23 mouse cellular contexts compared by ENCODE assay signal in the genomic region with DNA sequence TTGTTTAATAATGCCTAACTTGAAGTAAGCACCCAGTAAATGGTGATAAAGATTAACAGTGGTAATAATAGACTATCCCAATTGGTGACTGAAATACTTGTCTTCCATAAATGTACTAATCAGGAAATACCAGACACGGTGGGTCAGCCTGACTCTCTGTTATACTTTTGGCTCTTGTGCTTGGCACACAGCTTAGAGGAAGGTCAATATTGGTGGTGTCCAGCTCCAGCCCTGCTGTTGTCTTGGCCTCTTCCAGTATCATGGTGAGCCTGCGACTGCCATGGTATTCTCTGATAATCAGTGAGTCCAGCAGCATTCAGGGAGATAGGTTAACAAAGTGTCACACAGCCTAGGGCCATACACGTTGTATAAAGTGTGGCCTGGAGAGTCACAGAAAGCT. TPM values are rescaled to one million over a fixed set of nuclear protein-coding genes. Genes with fewer than 3 reads are reported as not detected.
DNase-seq lines count a peak whose midpoint lies in the region; ATAC-seq and TF ChIP-seq lines count a peak whose summit lies in the region.
"Had no signal": no experiment of that assay in that cellular context is flagged by ENCODE, and none has a peak within 500 bp of the region (broad histone marks: within the 10 kb centered on the region; RNA-seq: fewer than 3 reads in every experiment).

No protein-coding gene starts in this region.

- no peaks in the 10 kb centered on the region for H3K36me3 ChIP-seq in forebrain, embryonic 12.5 days (replicated peaks)
- H3K36me3 ChIP-seq: embryonic facial prominence, embryonic 15.5 days; forebrain, embryonic 10.5 days; forebrain, embryonic 15.5 days; hindbrain, embryonic 10.5 days; intestine, embryonic 15.5 days had no signal

- intact Hi-C loops in left cerebral cortex, adult 2 months (cut with DNase I), result no loop called here

- 0 out of 2 replicates have a peak, but pooled peaks have one; percentile 37 for ATAC-seq in megakaryocyte-erythroid progenitor cell, adult 5-6 weeks (replicated peaks; ENCODE audit: low FRiP score, low TSS enrichment, poor library complexity, severe bottlenecking)
- ATAC-seq in megakaryocyte progenitor cell, adult 5-6 weeks (replicated peaks; ENCODE audit: poor library complexity), result no peak
- no peak for ATAC-seq in forebrain, embryonic 12.5 days (ENCODE audit: low FRiP score)
- ATAC-seq: activated CD4-positive, CD25-positive, alpha-beta regulatory T cell, adult 4 months; forebrain, embryonic 15.5 days; intestine, embryonic 15.5 days had no signal

- H3K9ac ChIP-seq in forebrain, embryonic 12.5 days, result no peak overlapping the region
- H3K9ac ChIP-seq: embryonic facial prominence, embryonic 15.5 days; forebrain, embryonic 15.5 days; hindbrain, embryonic 14.5 days; intestine, embryonic 15.5 days had no signal

- TF ChIP-seq CTCF in left cerebral cortex, adult 2 months (IDR thresholded peaks at IDR 0.05), result no peak
- TF ChIP-seq CTCF in cerebellum, adult 2 months (IDR thresholded peaks at IDR 0.05; ENCODE audit: borderline replicate concordance, insufficient read depth, low read depth, low read length), result no peak

- no peaks in the 10 kb centered on the region for H3K9me3 ChIP-seq in forebrain, embryonic 12.5 days
- H3K9me3 ChIP-seq: embryonic facial prominence, embryonic 15.5 days; forebrain, embryonic 10.5 days; forebrain, embryonic 15.5 days; hindbrain, embryonic 10.5 days; intestine, embryonic 15.5 days had no signal

- no peaks in the 10 kb centered on the region; the same call in 1 of the 2 replicates for H3K4me1 ChIP-seq in cerebellum, adult 2 months (ENCODE audit: control insufficient read depth, insufficient read depth, low read length)
- H3K4me1 ChIP-seq in forebrain, embryonic 12.5 days, result no peaks in the 10 kb centered on the region
- H3K4me1 ChIP-seq: embryonic facial prominence, embryonic 15.5 days; forebrain, embryonic 10.5 days; forebrain, embryonic 15.5 days; hindbrain, embryonic 10.5 days; intestine, embryonic 15.5 days had no signal

- H3K27ac ChIP-seq in left cerebral cortex, adult 2 months, result peak overlapping the region; percentile 1; the same call in 1 of the 2 replicates
- no peak overlapping the region for H3K27ac ChIP-seq in cerebellum, adult 2 months (ENCODE audit: insufficient read depth, low read length)
- H3K27ac ChIP-seq in forebrain, embryonic 12.5 days, result no peak overlapping the region
- H3K27ac ChIP-seq: embryonic facial prominence, embryonic 15.5 days; forebrain, embryonic 10.5 days; forebrain, embryonic 15.5 days; hindbrain, embryonic 10.5 days; hindbrain, embryonic 14.5 days; intestine, embryonic 15.5 days had no signal

- no peak for TF ChIP-seq POLR2A in cerebellum, adult 2 months (IDR thresholded peaks at IDR 0.05; ENCODE audit: borderline replicate concordance, insufficient read depth, low read length)

- no peak for DNase-seq in left cerebral cortex, adult 2 months (ENCODE audit: extremely low spot score in 1 of 2, low spot score in 2 of 2)
- no peak for DNase-seq in left cerebral cortex, adult 8-10 months (ENCODE audit: low spot score in 2 of 2)
- peak; percentile 43 to 78 for DNase-seq in cerebellum, adult 2 months
- peak; percentile 82 to 88 for DNase-seq in cerebellum, postnatal 10 days
- no peak for DNase-seq in ovary, postnatal 36 days (ENCODE audit: low spot score)
- DNase-seq: adrenal gland, adult 2 months; adrenal gland, postnatal 25 days; embryo, embryonic 11 days; gastrocnemius, postnatal 36 days; heart, adult 11 months; kidney, adult 18-20 months had no signal

- no peak overlapping the region for H3K4me2 ChIP-seq in forebrain, embryonic 12.5 days
- H3K4me2 ChIP-seq: embryonic facial prominence, embryonic 15.5 days; forebrain, embryonic 15.5 days; heart, embryonic 11.5 days; hindbrain, embryonic 14.5 days; intestine, embryonic 15.5 days had no signal

- no peaks in the 10 kb centered on the region for H3K27me3 ChIP-seq in cerebellum, adult 2 months (ENCODE audit: control insufficient read depth, insufficient read depth, low read length)
- H3K27me3 ChIP-seq in forebrain, embryonic 12.5 days, result no peaks in the 10 kb centered on the region
- H3K27me3 ChIP-seq: embryonic facial prominence, embryonic 15.5 days; forebrain, embryonic 15.5 days; intestine, embryonic 15.5 days had no signal

- 6% methylated on average over 3 of the region's 3 CpGs for WGBS in cerebellum, adult 2 months
- WGBS in forebrain, embryonic 12.5 days, result 78% methylated on average over 3 of the region's 3 CpGs

- no peak overlapping the region for H3K4me3 ChIP-seq in left cerebral cortex, adult 2 months
- H3K4me3 ChIP-seq in cerebellum, adult 2 months (replicated peaks; ENCODE audit: insufficient read depth, low read depth, low read length), result no peak overlapping the region
- H3K4me3 ChIP-seq in forebrain, embryonic 12.5 days (replicated peaks), result no peak overlapping the region
- H3K4me3 ChIP-seq: embryonic facial prominence, embryonic 15.5 days; erythroblast, embryonic 14.5 days; forebrain, embryonic 10.5 days; forebrain, embryonic 15.5 days; hindbrain, embryonic 10.5 days; intestine, embryonic 15.5 days had no signal

RNA-seq across cellular contexts. Expression of gene Leprot, which starts 43.9 kb away (rescaled TPM):
- total RNA-seq in left cerebral cortex, adult 2 months (2021), result 10 to 100 TPM; 23.5 to 26.4 TPM
- total RNA-seq in left cerebral cortex, adult 8-10 months (2022), result 10 to 100 TPM; 26.1 to 28.0 (median 27.1) TPM
- 30.7 and 33.3 TPM in 2 replicates for polyA plus RNA-seq in cerebellum, adult 2 months (2012; rRNA removed)
- total RNA-seq in megakaryocyte-erythroid progenitor cell, adult 5-6 weeks (2014; fragmentation: Nextera tagmentation), result 83.3 and 103 TPM in 2 replicates
- total RNA-seq in megakaryocyte-erythroid progenitor cell, adult 5-6 weeks (2017), result 116 and 138 TPM in 2 replicates
- 35.8 and 37.3 TPM in 2 replicates for total RNA-seq in megakaryocyte progenitor cell, adult 5-6 weeks (2015)
- total RNA-seq in megakaryocyte progenitor cell, adult 5-6 weeks (2017), result 47.9 and 60.3 TPM in 2 replicates
- polyA plus RNA-seq in forebrain, embryonic 12.5 days (2016; fragmentation: Nextera tagmentation; extraction: Ambion mirVana), result 62.8 and 63.9 TPM in 2 replicates

Comparison
In these comparisons a context has a peak if more than half of its experiments do, and no peak if none do; other contexts are left out.
1. DNase-seq: peak in cerebellum, adult 2 months (2 of 2) and cerebellum, postnatal 10 days (2 of 2); none in left cerebral cortex, adult 2 months (0 of 2), left cerebral cortex, adult 8-10 months (0 of 2) and ovary, postnatal 36 days (single experiment).